Mouse (Mus musculus) A20 (cell line): ENCODE results near the gene Tmeff2.

Experiments
- DNase-seq: peaks from one replicate; pipeline ENCODE4 v3.0.0-alpha.2; 2011; ENCODE audit warnings: low read depth, low spot score

Tmeff2 gene

GRCm38 (mm10) chr1:51199088-51199830 lies 298.8 kb downstream of the Tmeff2 start:
- DNase-seq, result no peak

GRCm38 (mm10) chr1:51199954-51200353 lies 299.5 kb downstream of the Tmeff2 start:
- DNase-seq, result no peak

GRCm38 (mm10) chr1:51215631-51216030 lies 315.2 kb downstream of the Tmeff2 start:
- no peak for DNase-seq

GRCm38 (mm10) chr1:51216292-51217050 lies 316.0 kb downstream of the Tmeff2 start:
- no peak for DNase-seq

GRCm38 (mm10) chr1:51217227-51217626 lies 316.8 kb downstream of the Tmeff2 start:
- DNase-seq, result no peak

- no peak for DNase-seq
These were observed 324.7 kb downstream of the Tmeff2 start for GRCm38 (mm10) chr1:51225156-51225555.
